Mouse (Mus musculus) kidney, postnatal 0 days (tissue): Measurements from ENCODE around the gene Optn. TPM values are rescaled to one million over a fixed set of nuclear protein-coding genes. Genes with fewer than 3 reads are reported as not detected.

ENCODE experiments used
- ATAC-seq: fragments of 200-750 bp; cut with Nextera tagmentation; replicated peaks from 2 replicates; pipeline ENCODE4 v1.8.0; 2017; ENCODE audit warnings: low read depth, moderate number of reproducible peaks, moderate TSS enrichment, moderate library complexity; ENCODE audit not compliant: low FRiP score
- DNase-seq: peaks from one replicate; pipeline ENCODE4 v3.0.0-alpha.2; 2016; ENCODE audit warnings: low spot score
- H3K27ac ChIP-seq: fragments of 300-500 bp; sonication (generic); 2 replicates; pipeline ENCODE4 v1.5.1; 2014; ENCODE audit warnings: mild to moderate bottlenecking
- H3K27me3 ChIP-seq: fragments of 300-500 bp; sonication (generic); 2 replicates; pipeline ENCODE4 v1.6.1; 2014; ENCODE audit warnings: low read length, mixed read lengths; ENCODE audit not compliant: insufficient read depth
- H3K36me3 ChIP-seq: fragments of 300-500 bp; sonication (generic); 2 replicates; pipeline ENCODE4 v1.6.1; 2014; ENCODE audit warnings: low read length, mixed read lengths; ENCODE audit not compliant: insufficient read depth
- H3K4me1 ChIP-seq: fragments of 300-500 bp; sonication (generic); replicated peaks from 2 replicates; pipeline ENCODE4 v1.6.1; 2014; ENCODE audit warnings: antibody characterized with exemption, low read length, mixed read lengths; ENCODE audit not compliant: insufficient read depth
- H3K4me2 ChIP-seq: fragments of 300-500 bp; sonication (generic); 2 replicates; pipeline ENCODE4 v1.6.1; 2014; ENCODE audit warnings: mild to moderate bottlenecking, low read length, moderate library complexity, mixed read lengths
- H3K4me3 ChIP-seq: fragments of 300-500 bp; sonication (generic); replicated peaks from 2 replicates; pipeline ENCODE4 v1.5.1; 2014; ENCODE audit warnings: low read depth, low read length
- H3K9ac ChIP-seq: fragments of 300-500 bp; sonication (generic); 2 replicates; pipeline ENCODE4 v1.6.1; 2014; ENCODE audit warnings: low read depth, low read length
- H3K9me3 ChIP-seq: fragments of 300-500 bp; sonication (generic); replicated peaks from 2 replicates; pipeline ENCODE4 v1.6.1; 2016; ENCODE audit warnings: low read length, inconsistent platforms, mixed read lengths
- CTCF ChIP-seq: IDR thresholded peaks from 2 replicates; pipeline ENCODE4 v1.5.1; 2016; ENCODE audit warnings: antibody characterized with exemption, low read depth, mild to moderate bottlenecking, moderate library complexity
- WGBS: fragments of 180-500 bp; shearing (Covaris S2); extraction: QIAGEN DNeasy Blood & Tissue Kit; methylation state at CpG from one replicate; pipeline ENCODE4 v1.1.7; 2014; 5-methylcytosine and 5-hydroxymethylcytosine counted together
- polyA plus RNA-seq: library from polyadenylated mRNA; unstranded; fragments of >200 nt; fragmentation: Nextera tagmentation; extraction: Ambion mirVana; gene quantifications from 2 replicates; pipeline ENCODE4 v1.2.1, GENCODE M21; 2015

Gene Optn
- polyA plus RNA-seq, 1 experiment from 2014 or later: 23.8 TPM

- no peak for TF ChIP-seq CTCF
- H3K27ac ChIP-seq: no peak overlapping the region
- 82% methylated on average over 12 of the region's 12 CpGs for WGBS
- H3K4me1 ChIP-seq: no peaks in the 10 kb centered on the region
- H3K36me3 ChIP-seq: peaks cover 17% of the 10 kb centered on the region; the same call in 1 of the 2 replicates
- no peaks in the 10 kb centered on the region for H3K9me3 ChIP-seq
- no peak for DNase-seq
- H3K27me3 ChIP-seq: no peaks in the 10 kb centered on the region
- H3K4me3 ChIP-seq: no peak overlapping the region
- ATAC-seq: no peak
- H3K9ac ChIP-seq: no peak overlapping the region
- no peak overlapping the region for H3K4me2 ChIP-seq
Measured at GRCm38 (mm10) chr2:5040281-5041161, 23.3 kb downstream of the Optn start.

- Histone ChIP-seq H3K4me2 (no peak overlapping the region), H3K4me3 (no peak overlapping the region), H3K9me3 (no peaks in the 10 kb centered on the region), H3K36me3 (peaks cover 17% of the 10 kb centered on the region; the same call in 1 of the 2 replicates), H3K4me1 (no peaks in the 10 kb centered on the region), H3K9ac (no peak overlapping the region), H3K27me3 (no peaks in the 10 kb centered on the region), H3K27ac (no peak overlapping the region)
- DNase-seq (no peak), ATAC-seq (no peak)
- 78% methylated on average over 13 of the region's 13 CpGs for WGBS
- no peak for TF ChIP-seq CTCF
Measured at GRCm38 (mm10) chr2:5039350-5040170, 24.3 kb downstream of the Optn start.

- H3K4me1 ChIP-seq: no peaks in the 10 kb centered on the region
- WGBS: 84% methylated on average over 5 of the region's 5 CpGs
Measured at GRCm38 (mm10) chr2:5038320-5038719, 25.5 kb downstream of the Optn start.

GRCm38 (mm10) chr2:5037390-5037789 lies 26.5 kb downstream of the Optn start:
- Histone ChIP-seq H3K27me3 (no peaks in the 10 kb centered on the region), H3K4me2 (no peak overlapping the region), H3K4me1 (no peaks in the 10 kb centered on the region), H3K9ac (no peak overlapping the region), H3K9me3 (no peaks in the 10 kb centered on the region), H3K4me3 (no peak overlapping the region), H3K27ac (no peak overlapping the region), H3K36me3 (peaks cover 17% of the 10 kb centered on the region; the same call in 1 of the 2 replicates)
- no peak for TF ChIP-seq CTCF
- 71% methylated on average over 3 of the region's 3 CpGs for WGBS
- DNase-seq (no peak), ATAC-seq (no peak)

More at GRCm38 (mm10) chr2:5038320-5038719, 25.5 kb downstream of the Optn start:
- Histone ChIP-seq H3K27ac (no peak overlapping the region), H3K4me3 (no peak overlapping the region), H3K4me2 (no peak overlapping the region), H3K9ac (no peak overlapping the region), H3K27me3 (no peaks in the 10 kb centered on the region), H3K36me3 (peaks cover 17% of the 10 kb centered on the region; the same call in 1 of the 2 replicates), H3K9me3 (no peaks in the 10 kb centered on the region)
- ATAC-seq (no peak), DNase-seq (no peak)
- TF ChIP-seq CTCF: no peak

DNA sequence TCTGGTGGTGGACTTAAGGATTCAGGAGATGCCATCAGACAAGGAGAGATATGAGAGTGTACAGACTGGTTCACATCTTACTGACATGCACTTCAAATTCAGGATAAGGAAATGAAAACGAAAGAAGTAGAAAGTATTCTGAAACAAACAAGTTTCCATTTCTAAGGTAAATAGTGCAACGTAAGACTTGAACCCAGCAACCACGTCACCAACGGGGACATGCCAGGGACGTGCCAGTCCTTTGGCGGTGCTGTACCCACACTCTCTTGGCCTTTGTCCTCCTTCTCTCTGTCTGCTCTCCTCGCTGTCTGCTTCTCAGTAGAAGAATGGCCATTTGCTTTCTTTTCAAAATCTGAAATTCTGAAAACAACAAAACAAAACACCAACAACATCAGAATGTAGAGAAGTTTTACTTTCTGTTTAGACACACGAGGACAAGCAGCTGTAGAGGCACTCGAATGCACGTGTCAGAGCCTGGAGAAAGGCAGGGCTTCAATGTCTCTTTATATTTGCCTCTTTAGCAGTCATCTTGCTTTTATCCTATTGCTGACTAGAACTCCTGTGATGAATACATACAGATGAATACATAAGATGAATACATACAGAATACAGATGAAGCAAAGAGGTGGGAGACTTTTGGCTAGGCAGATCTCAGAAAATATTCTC lies 27.3 kb downstream of the Optn start:
- no peak for TF ChIP-seq CTCF
- 88% methylated on average over 10 of the region's 10 CpGs for WGBS

GRCm38 (mm10) chr2:5035241-5035640 lies 28.6 kb downstream of the Optn start:
- ATAC-seq: no peak
- H3K9me3 ChIP-seq: no peaks in the 10 kb centered on the region
- no peak for TF ChIP-seq CTCF
- H3K27me3 ChIP-seq: no peaks in the 10 kb centered on the region
- H3K4me3 ChIP-seq: no peak overlapping the region
- no peak overlapping the region for H3K27ac ChIP-seq
- no peaks in the 10 kb centered on the region for H3K4me1 ChIP-seq
- no peak overlapping the region for H3K9ac ChIP-seq
- H3K36me3 ChIP-seq: peaks cover 17% of the 10 kb centered on the region; the same call in 1 of the 2 replicates
- H3K4me2 ChIP-seq: no peak overlapping the region
- WGBS: 90% methylated on average over 9 of the region's 9 CpGs
- DNase-seq: no peak

More for the DNA sequence above, 27.3 kb downstream of the Optn start:
- H3K27ac ChIP-seq: no peak overlapping the region
- ATAC-seq: no peak
- H3K9me3 ChIP-seq: no peaks in the 10 kb centered on the region
- H3K4me3 ChIP-seq: no peak overlapping the region
- no peak overlapping the region for H3K4me2 ChIP-seq
- no peak for DNase-seq
- no peak overlapping the region for H3K9ac ChIP-seq
- H3K4me1 ChIP-seq: no peaks in the 10 kb centered on the region
- H3K36me3 ChIP-seq: peaks cover 17% of the 10 kb centered on the region; the same call in 1 of the 2 replicates
- no peaks in the 10 kb centered on the region for H3K27me3 ChIP-seq
